Mouse (Mus musculus): ENCODE data around the gene Dhx8.

- TF ChIP-seq CTCF (conservative IDR thresholded peaks at IDR 0.05; ENCODE audit: low read length) (no peak), NANOG (IDR thresholded peaks at IDR 0.05; ENCODE audit: borderline replicate concordance, low read length) (no peak)
These were observed 72.5 kb downstream of the Dhx8 start for GRCm38 (mm10) chr11:101805113-101805704.
